Mouse (Mus musculus) ES-E14 (cell line): ENCODE data around the gene Dohh. TPM values are rescaled to one million over a fixed set of nuclear protein-coding genes. Genes with fewer than 3 reads are reported as not detected.

Experiments
- DNase-seq: peaks from one replicate; pipeline ENCODE4 v3.0.0-alpha.2; 2013; ENCODE audit warnings: low read depth, low spot score
- H3K27ac ChIP-seq: 2 replicates; pipeline ENCODE4 v1.5.1; 2012; ENCODE audit warnings: low read depth, mild to moderate bottlenecking, low read length, moderate library complexity, mixed read lengths; ENCODE audit not compliant: poor library complexity, insufficient read depth, severe bottlenecking
- H3K36me3 ChIP-seq: 2 replicates; pipeline ENCODE4 v1.6.1; 2012; ENCODE audit warnings: mild to moderate bottlenecking, low read length, moderate library complexity, mixed read lengths; ENCODE audit not compliant: control insufficient read depth, poor library complexity, insufficient read depth, severe bottlenecking
- H3K4me1 ChIP-seq, 2 experiments: fragments of 150-350 bp in 1 of 2; sonication (generic) in 1 of 2; 2 replicates each; pipeline ENCODE4 v1.6.1; 2012; ENCODE audit warnings: low read length in 2 of 2, mild to moderate bottlenecking in 1 of 2, mixed read lengths in 1 of 2; ENCODE audit not compliant: control insufficient read depth in 2 of 2, insufficient read depth in 2 of 2, poor library complexity in 1 of 2
- H3K4me3 ChIP-seq, 2 experiments: fragments of 150-350 bp in 1 of 2; sonication (generic) in 1 of 2; 2 replicates each; pipeline ENCODE4 v1.5.1; 2012; ENCODE audit warnings: low read length in 2 of 2, low read depth in 1 of 2, mild to moderate bottlenecking in 1 of 2, mixed read lengths in 1 of 2; ENCODE audit not compliant: insufficient read depth in 1 of 2, poor library complexity in 1 of 2, severe bottlenecking in 1 of 2
- H3K9ac ChIP-seq: 2 replicates; pipeline ENCODE4 v1.6.1; 2012; ENCODE audit warnings: low read depth, mild to moderate bottlenecking, low read length, mixed read lengths; ENCODE audit not compliant: poor library complexity, insufficient read depth, severe bottlenecking
- H3K9me3 ChIP-seq: fragments of 150-350 bp; sonication (generic); 2 replicates; pipeline ENCODE4 v1.6.1; 2012; ENCODE audit warnings: low read depth, mild to moderate bottlenecking, low read length; ENCODE audit not compliant: control insufficient read depth, insufficient read depth
- CHD2 ChIP-seq: IDR thresholded peaks from 2 replicates; pipeline ENCODE4 v1.6.1; 2014; ENCODE audit warnings: mild to moderate bottlenecking, low read depth, low read length, inconsistent platforms
- HCFC1 ChIP-seq: IDR thresholded peaks from 2 replicates; pipeline ENCODE4 v1.6.1; 2012; ENCODE audit warnings: low read length, inconsistent platforms, borderline replicate concordance; ENCODE audit not compliant: insufficient read depth
- MAFK ChIP-seq: IDR thresholded peaks from 2 replicates; pipeline ENCODE4 v1.6.1; 2014; ENCODE audit warnings: mild to moderate bottlenecking, low read depth, low read length, inconsistent platforms; ENCODE audit not compliant: insufficient read depth
- ZC3H11A ChIP-seq: IDR thresholded peaks from 2 replicates; pipeline ENCODE4 v1.6.1; 2012; ENCODE audit warnings: low read depth, mild to moderate bottlenecking, inconsistent platforms, low read length, borderline replicate concordance
- ZNF384 ChIP-seq: IDR thresholded peaks from 2 replicates; pipeline ENCODE4 v1.6.1; 2012; ENCODE audit warnings: low read depth, low read length, inconsistent platforms
- in situ Hi-C, 2 experiments: fragments of 600-800 bp; cut with MboI; formaldehyde crosslinking; loops; one replicate each; pipeline ENCODE4 v1.15.1; 2025; ENCODE audit warnings: low sequenced_read_pairs in 2 of 2, inconsistent platforms in 1 of 2; ENCODE audit not compliant: unreplicated experiment in 2 of 2
- total RNA-seq: library from RNA; depleted of rRNA; stranded (reverse); fragments of 300-350 nt; gene quantifications from 2 replicates; pipeline ENCODE4 v1.2.3, GENCODE M21; 2012; rRNA removed

Gene Dohh
- total RNA-seq: 168 and 183 TPM in 2 replicates

GRCm38 (mm10) chr10:81383802-81384604 is at the start of gene Dohh, which contains the start of gene Gm48551:
TSS of gene Dohh (plus strand) at chr10:81384428.
TSS of gene Gm48551 (plus strand) at chr10:81384466.
- no peaks in the 10 kb centered on the region for H3K9me3 ChIP-seq
- H3K27ac ChIP-seq: peak within 1 kb of the TSS; percentile 73
- in situ Hi-C loops: no loop called here
- TF ChIP-seq CHD2 (peak; percentile 92), HCFC1 (peak; percentile 86), ZC3H11A (no peak), ZNF384 (no peak), MAFK (no peak)
- H3K9ac ChIP-seq: peak within 1 kb of the TSS; percentile 93
- DNase-seq: peak; percentile 96
- H3K36me3 ChIP-seq: peaks cover 34% of the 10 kb centered on the region
- H3K4me1 ChIP-seq: peaks cover 0 to 5% of the 10 kb centered on the region in 2 experiments; a peak in 1 of 4 replicates
- peak within 1 kb of the TSS; percentile 77 to 86 for H3K4me3 ChIP-seq

GRCm38 (mm10) chr10:81335393-81336340 is 48.6 kb upstream of the Dohh start:
- Histone ChIP-seq H3K4me1 (peaks cover 0 to 28% of the 10 kb centered on the region in 2 experiments; a peak in 1 of 4 replicates), H3K9ac (no peak overlapping the region), H3K4me3 (peak overlapping the region in 1 of 2 experiments; percentile 9; a peak in 1 of 4 replicates), H3K36me3 (no peaks in the 10 kb centered on the region), H3K9me3 (no peaks in the 10 kb centered on the region), H3K27ac (no peak overlapping the region)
- in situ Hi-C loops: no loop called here
- no peak for DNase-seq
- TF ChIP-seq ZNF384 (no peak), MAFK (no peak), CHD2 (no peak), HCFC1 (no peak), ZC3H11A (no peak)

DNA sequence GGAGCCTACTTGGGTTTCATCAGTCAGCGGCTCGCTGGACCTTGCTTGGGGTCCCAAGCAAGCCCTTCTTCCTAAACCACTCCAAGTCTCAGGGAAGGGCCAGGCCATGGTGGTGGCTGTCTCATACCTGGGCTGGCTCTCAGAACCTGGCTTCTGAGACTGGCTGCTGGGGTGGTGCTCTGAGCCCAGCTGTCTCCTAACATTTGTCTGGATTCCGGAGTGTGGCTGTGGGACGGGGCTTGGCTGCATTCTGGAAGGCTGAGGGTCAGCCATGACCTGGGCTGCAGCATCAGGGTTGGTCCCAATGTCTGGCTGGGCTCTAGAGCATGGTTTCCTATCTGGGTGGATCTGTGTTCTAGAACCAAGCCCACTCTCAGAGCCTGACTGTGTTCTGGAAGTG is 47.7 kb upstream of the Dohh start:
- TF ChIP-seq MAFK (no peak), ZC3H11A (no peak), ZNF384 (no peak), HCFC1 (no peak), CHD2 (no peak)
- H3K27ac ChIP-seq: no peak overlapping the region
- no peak overlapping the region for H3K4me3 ChIP-seq
- no peak for DNase-seq
- no peaks in the 10 kb centered on the region for H3K9me3 ChIP-seq
- H3K4me1 ChIP-seq: peaks cover 0 to 36% of the 10 kb centered on the region in 2 experiments; a peak in 1 of 4 replicates
- no peaks in the 10 kb centered on the region for H3K36me3 ChIP-seq
- in situ Hi-C loops: no loop called here
- H3K9ac ChIP-seq: no peak overlapping the region

DNA sequence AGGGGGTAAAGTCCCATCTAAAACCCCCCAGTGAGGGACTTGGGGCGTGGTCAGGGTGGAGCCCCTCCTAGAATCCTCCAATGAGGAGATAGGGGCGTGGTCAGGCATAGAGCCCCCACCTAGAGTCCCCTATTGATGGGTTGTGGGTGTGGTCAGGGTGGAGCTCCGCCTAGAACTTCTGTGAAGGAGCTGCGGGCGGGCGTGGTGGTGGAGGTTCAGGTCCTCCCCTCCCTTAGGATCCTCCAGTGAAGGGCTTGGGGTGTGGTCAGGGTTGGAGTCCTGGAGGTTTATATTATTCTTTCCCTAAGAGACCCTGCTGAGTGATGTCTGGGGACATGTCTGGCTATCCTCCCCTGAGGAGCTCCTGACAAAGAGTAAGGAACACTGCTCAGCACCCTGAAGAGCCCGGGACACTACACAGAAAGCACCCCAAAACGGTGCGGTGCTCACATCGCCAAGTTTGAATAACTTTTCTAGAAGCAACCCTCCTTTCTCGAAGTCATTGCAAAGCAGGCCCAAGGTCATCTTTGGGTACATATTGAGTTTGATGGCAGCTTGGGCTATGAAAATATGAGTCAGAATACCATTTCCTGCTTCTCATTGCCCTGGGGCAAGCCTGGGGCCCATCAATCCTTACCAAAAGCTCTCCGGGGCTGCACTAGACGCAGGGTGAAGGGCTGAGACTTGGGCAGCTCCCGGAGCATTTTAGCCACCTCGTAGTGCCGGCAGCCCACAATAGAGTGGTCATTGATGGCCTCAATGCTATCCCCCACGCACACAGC is 43.5 kb upstream of the Dohh start:
- Histone ChIP-seq H3K36me3 (no peaks in the 10 kb centered on the region), H3K4me3 (no peak overlapping the region), H3K4me1 (peaks cover 0 to 21% of the 10 kb centered on the region in 2 experiments; a peak in 1 of 4 replicates), H3K9me3 (no peaks in the 10 kb centered on the region), H3K27ac (peak overlapping the region; percentile 26; the same call in 1 of the 2 replicates), H3K9ac (no peak overlapping the region; the same call in 1 of the 2 replicates)
- peak; percentile 89 for DNase-seq
- TF ChIP-seq MAFK: no peak
- TF ChIP-seq ZC3H11A: no peak
- no peak for TF ChIP-seq ZNF384
- TF ChIP-seq CHD2: no peak
- TF ChIP-seq HCFC1: no peak
- in situ Hi-C loops: no loop called here
